Mouse (Mus musculus): Measurements from ENCODE around the gene Tas2r121. TPM values are rescaled to one million over a fixed set of nuclear protein-coding genes. Genes with fewer than 3 reads are reported as not detected.
"Not testable (repeated sequence)": the region's sequence is repeated elsewhere in the genome, so short reads cannot be mapped to it uniquely, and the experiment has no call there.

Gene Tas2r121
- not detected in 2 replicates for polyA plus RNA-seq (2015; fragmentation: Nextera tagmentation; extraction: Ambion mirVana)

DNA sequence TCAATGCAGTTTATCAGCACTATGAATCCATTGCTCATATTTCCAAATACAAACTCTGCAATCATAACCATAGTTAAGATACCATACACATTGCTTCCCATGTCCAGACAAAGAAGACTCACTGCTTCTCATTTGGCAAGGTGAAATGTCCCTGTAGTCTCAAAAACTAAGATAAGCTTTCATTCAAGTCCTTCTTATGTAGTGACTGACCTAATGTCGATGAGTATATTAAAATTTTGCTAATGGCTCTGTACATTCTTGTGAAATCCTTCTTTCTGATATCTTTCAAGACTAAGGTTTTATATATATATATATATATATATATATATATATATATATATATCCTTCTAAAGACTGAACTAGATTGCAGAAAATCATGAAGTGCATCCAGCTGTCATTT is at the start of gene Tas2r121:
Gene Tas2r121 (minus strand): TSS at position 101 of the 400 bp plus-strand sequence.
- Histone ChIP-seq H3K4me3 (no peak within 1 kb of the TSS), H3K36me3 (no peaks in the 10 kb centered on the region), H3K27me3 (no peaks in the 10 kb centered on the region), H3K4me2 (no peak within 1 kb of the TSS), H3K27ac (no peak within 1 kb of the TSS), H3K4me1 (replicated peaks) (no peaks in the 10 kb centered on the region), H3K9ac (no peak within 1 kb of the TSS), H3K9me3 (replicated peaks) (no peaks in the 10 kb centered on the region)
- ATAC-seq (replicated peaks; ENCODE audit: insufficient number of reproducible peaks, insufficient read depth, low FRiP score, low read depth), result no peak
- 73% methylated on average over 1 of the region's 1 CpGs for WGBS

DNA sequence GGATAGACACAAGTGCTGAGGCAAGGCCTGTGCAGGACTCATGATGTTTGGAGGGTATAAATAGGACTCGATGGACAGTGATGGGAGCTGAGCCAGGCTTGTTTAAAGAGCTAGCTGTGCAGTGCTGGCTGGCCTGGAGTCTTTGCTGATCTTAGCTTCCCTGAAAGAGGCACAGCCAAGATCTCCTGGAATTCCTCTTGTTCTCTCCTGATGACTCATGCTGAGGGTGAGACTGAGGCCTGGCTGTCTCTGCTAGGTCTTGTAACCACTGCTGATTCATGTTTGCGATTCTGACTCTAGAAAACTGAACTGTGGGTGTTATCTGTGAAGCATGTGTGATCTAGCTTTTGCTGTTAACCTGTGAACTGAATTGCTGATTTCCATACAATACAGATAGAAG is 49.4 kb upstream of the Tas2r121 start:
- WGBS, result 52% methylated on average over 2 of the region's 2 CpGs
- Histone ChIP-seq H3K27me3 (no peaks in the 10 kb centered on the region), H3K4me2 (no peak overlapping the region), H3K9ac (no peak overlapping the region), H3K4me3 (no peak overlapping the region), H3K36me3 (no peaks in the 10 kb centered on the region), H3K4me1 (replicated peaks) (no peaks in the 10 kb centered on the region), H3K9me3 (replicated peaks) (no peaks in the 10 kb centered on the region), H3K27ac (no peak overlapping the region)
- ATAC-seq (replicated peaks; ENCODE audit: insufficient number of reproducible peaks, insufficient read depth, low FRiP score, low read depth), result 0 out of 2 replicates have a peak, but pooled peaks have one; percentile 18

DNA sequence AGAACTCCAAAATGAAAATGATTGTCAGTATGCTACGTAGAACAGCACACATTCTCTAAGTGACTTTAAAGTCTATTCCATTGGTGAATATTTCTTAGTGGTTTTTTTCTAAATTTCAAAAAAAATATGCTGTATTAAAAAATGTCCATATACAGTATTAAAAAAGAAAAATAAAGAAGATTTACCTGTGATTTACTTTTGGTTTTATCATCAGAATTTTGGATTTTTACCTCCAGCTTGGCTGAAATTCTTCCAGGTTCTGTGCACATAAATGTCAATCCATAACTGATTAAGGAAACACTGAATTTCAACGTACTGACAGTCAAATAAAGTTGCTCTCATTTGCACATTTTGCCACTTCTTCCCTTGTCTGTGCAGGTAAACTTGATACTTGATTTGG is 37.1 kb upstream of the Tas2r121 start, which contains the start of gene Tas2r115:
Gene Tas2r115 (minus strand): TSS at position 101 of the 400 bp plus-strand sequence.
- ATAC-seq (replicated peaks; ENCODE audit: insufficient number of reproducible peaks, insufficient read depth, low FRiP score, low read depth), result no peak
- no peak within 1 kb of the TSS for H3K4me2 ChIP-seq
- no peak within 1 kb of the TSS for H3K4me3 ChIP-seq
- H3K4me1 ChIP-seq (replicated peaks), result no peaks in the 10 kb centered on the region
- WGBS, result 72% methylated on average over 2 of the region's 2 CpGs
- H3K9me3 ChIP-seq (replicated peaks), result no peaks in the 10 kb centered on the region
- H3K27me3 ChIP-seq, result no peaks in the 10 kb centered on the region
- H3K36me3 ChIP-seq, result no peaks in the 10 kb centered on the region
- H3K9ac ChIP-seq, result no peak within 1 kb of the TSS
- no peak within 1 kb of the TSS for H3K27ac ChIP-seq

DNA sequence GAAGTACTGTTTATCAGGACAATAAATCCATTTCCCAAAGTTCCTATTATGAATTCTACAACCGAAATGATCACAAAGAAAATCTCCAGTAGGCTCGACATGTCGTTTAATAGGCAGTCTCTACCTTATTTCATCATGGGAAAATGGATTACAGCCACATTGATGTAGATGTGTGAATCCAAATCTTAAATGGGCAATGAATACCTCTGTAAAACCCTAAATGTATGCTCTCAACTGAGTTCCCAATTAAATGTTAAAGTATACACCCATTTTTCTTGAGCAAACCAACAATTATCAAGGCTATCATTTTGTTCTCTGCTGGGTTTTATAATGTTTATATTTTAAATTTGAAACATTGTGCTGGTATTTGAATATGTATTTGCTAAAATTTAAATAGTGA is 11.0 kb upstream of the Tas2r121 start, which contains the start of gene Tas2r122:
Gene Tas2r122 (minus strand): TSS at position 101 of the 400 bp plus-strand sequence.
- Histone ChIP-seq H3K4me3 (no peak within 1 kb of the TSS), H3K36me3 (no peaks in the 10 kb centered on the region), H3K9me3 (replicated peaks) (no peaks in the 10 kb centered on the region), H3K9ac (no peak within 1 kb of the TSS), H3K27ac (no peak within 1 kb of the TSS), H3K4me2 (no peak within 1 kb of the TSS), H3K27me3 (no peaks in the 10 kb centered on the region), H3K4me1 (replicated peaks) (no peaks in the 10 kb centered on the region)
- no peak for ATAC-seq (replicated peaks; ENCODE audit: insufficient number of reproducible peaks, insufficient read depth, low FRiP score, low read depth)
- WGBS, result 67% methylated on average over 3 of the region's 3 CpGs

DNA sequence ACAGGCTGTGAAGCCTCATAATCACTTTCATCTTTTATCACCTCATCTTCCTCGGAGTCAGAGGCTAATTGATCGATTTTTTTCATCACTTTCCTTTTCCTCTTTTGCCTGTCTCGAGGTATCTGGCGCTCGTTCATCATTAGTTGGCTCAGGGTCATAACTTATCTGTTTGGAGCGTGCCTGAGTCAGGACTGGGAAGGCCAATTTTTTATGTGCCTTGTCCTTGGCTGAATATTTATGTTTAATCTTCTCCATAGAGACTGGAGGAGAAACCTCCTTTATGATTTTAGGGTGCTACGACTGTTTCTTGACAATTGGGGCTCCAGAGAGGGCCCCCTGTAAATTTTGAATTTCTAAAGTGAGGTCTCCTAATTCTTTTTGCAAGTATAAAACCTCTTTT is 9.2 kb downstream of the Tas2r121 start:
- H3K4me2 ChIP-seq; H3K4me1 ChIP-seq (replicated peaks); H3K9me3 ChIP-seq (replicated peaks); H3K9ac ChIP-seq; H3K4me3 ChIP-seq; H3K36me3 ChIP-seq; ATAC-seq (replicated peaks; ENCODE audit: insufficient number of reproducible peaks, insufficient read depth, low FRiP score, low read depth); H3K27me3 ChIP-seq; H3K27ac ChIP-seq: not testable (repeated sequence)
- WGBS, result 63% methylated on average over 7 of the region's 7 CpGs

DNA sequence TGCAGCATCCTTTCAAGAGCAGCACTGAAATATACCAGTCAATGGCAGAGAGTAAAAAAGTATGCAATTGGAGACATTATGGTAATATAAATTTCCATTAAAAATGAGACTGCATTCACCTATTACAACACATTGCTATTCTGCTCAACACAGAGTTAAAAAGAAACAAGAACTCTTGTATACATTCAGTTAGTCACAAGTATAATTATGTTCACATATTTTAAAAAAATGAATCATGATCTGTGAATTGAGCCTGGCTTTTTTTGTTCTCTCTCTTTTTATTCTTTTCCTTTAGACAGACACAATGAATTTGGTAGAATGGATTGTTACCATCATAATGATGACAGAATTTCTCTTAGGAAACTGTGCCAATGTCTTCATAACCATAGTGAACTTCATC is 44.2 kb downstream of the Tas2r121 start, which contains the start of gene Tas2r120:
Gene Tas2r120 (plus strand): TSS at position 301 of the 400 bp plus-strand sequence.
- Histone ChIP-seq H3K4me2 (no peak within 1 kb of the TSS), H3K4me3 (no peak within 1 kb of the TSS), H3K9me3 (replicated peaks) (no peaks in the 10 kb centered on the region), H3K9ac (no peak within 1 kb of the TSS), H3K36me3 (no peaks in the 10 kb centered on the region), H3K27me3 (no peaks in the 10 kb centered on the region), H3K4me1 (replicated peaks) (no peaks in the 10 kb centered on the region), H3K27ac (no peak within 1 kb of the TSS)
- ATAC-seq (replicated peaks; ENCODE audit: insufficient number of reproducible peaks, insufficient read depth, low FRiP score, low read depth), result no peak

DNA sequence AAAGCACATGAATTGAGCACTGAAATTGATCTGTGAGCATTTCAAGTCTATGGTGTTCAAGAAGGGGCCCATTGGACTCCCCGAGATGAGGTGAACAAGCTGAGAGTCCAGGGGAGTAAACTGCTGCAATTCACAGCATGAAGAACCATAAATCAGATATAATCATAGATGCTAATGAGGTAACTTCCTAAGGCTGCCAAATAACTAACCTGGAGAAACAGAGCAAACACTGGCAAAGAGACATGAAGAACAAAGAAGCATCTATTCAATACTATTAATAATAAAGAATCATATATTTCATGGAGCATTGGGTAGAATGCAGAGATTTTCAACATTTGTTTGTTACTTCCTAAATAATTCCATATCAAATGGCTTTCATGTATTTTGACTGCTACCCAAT is 49.4 kb downstream of the Tas2r121 start, which contains the start of gene A630073D07Rik:
Gene A630073D07Rik (minus strand): TSS at position 101 of the 400 bp plus-strand sequence.
- H3K27me3 ChIP-seq, result no peaks in the 10 kb centered on the region
- H3K9ac ChIP-seq, result no peak within 1 kb of the TSS
- no peaks in the 10 kb centered on the region for H3K9me3 ChIP-seq (replicated peaks)
- H3K27ac ChIP-seq, result no peak within 1 kb of the TSS
- ATAC-seq (replicated peaks; ENCODE audit: insufficient number of reproducible peaks, insufficient read depth, low FRiP score, low read depth), result no peak
- H3K36me3 ChIP-seq, result no peaks in the 10 kb centered on the region
- H3K4me1 ChIP-seq (replicated peaks), result no peaks in the 10 kb centered on the region
- WGBS, result 54% methylated on average over 1 of the region's 1 CpGs
- H3K4me3 ChIP-seq, result no peak within 1 kb of the TSS
- H3K4me2 ChIP-seq, result no peak within 1 kb of the TSS

Other genes starting within 250 kb of the Tas2r121 start
- not detected in 2 replicates for gene Prh1, start 131.2 kb downstream of the Tas2r121 start, polyA plus RNA-seq (2015; fragmentation: Nextera tagmentation; extraction: Ambion mirVana)
- not detected in 2 replicates for gene Prp2, start 105.1 kb downstream of the Tas2r121 start, polyA plus RNA-seq (2015; fragmentation: Nextera tagmentation; extraction: Ambion mirVana)
- gene A630073D07Rik, start 49.5 kb downstream of the Tas2r121 start, polyA plus RNA-seq (2015; fragmentation: Nextera tagmentation; extraction: Ambion mirVana), result not detected in 2 replicates
- not detected in 2 replicates for gene Tas2r120, start 44.1 kb downstream of the Tas2r121 start, polyA plus RNA-seq (2015; fragmentation: Nextera tagmentation; extraction: Ambion mirVana)
- gene Tas2r122, start 10.9 kb upstream of the Tas2r121 start, polyA plus RNA-seq (2015; fragmentation: Nextera tagmentation; extraction: Ambion mirVana), result not detected in 2 replicates
- gene Tas2r115, start 37.0 kb upstream of the Tas2r121 start, polyA plus RNA-seq (2015; fragmentation: Nextera tagmentation; extraction: Ambion mirVana), result not detected in 2 replicates
- gene Tas2r124, start 53.7 kb upstream of the Tas2r121 start, polyA plus RNA-seq (2015; fragmentation: Nextera tagmentation; extraction: Ambion mirVana), result not detected in 2 replicates
- gene Tas2r102, start 61.1 kb upstream of the Tas2r121 start, polyA plus RNA-seq (2015; fragmentation: Nextera tagmentation; extraction: Ambion mirVana), result not detected in 2 replicates
- gene Tas2r136, start 77.2 kb upstream of the Tas2r121 start, polyA plus RNA-seq (2015; fragmentation: Nextera tagmentation; extraction: Ambion mirVana), result not detected in 2 replicates
- gene Tas2r117, start 101.8 kb upstream of the Tas2r121 start, polyA plus RNA-seq (2015; fragmentation: Nextera tagmentation; extraction: Ambion mirVana), result not detected in 2 replicates
- not detected in 2 replicates for gene Tas2r123, start 146.1 kb upstream of the Tas2r121 start, polyA plus RNA-seq (2015; fragmentation: Nextera tagmentation; extraction: Ambion mirVana)
- not detected in 2 replicates for gene Tas2r116, start 154.4 kb upstream of the Tas2r121 start, polyA plus RNA-seq (2015; fragmentation: Nextera tagmentation; extraction: Ambion mirVana)
- gene Tas2r110, start 167.0 kb upstream of the Tas2r121 start, polyA plus RNA-seq (2015; fragmentation: Nextera tagmentation; extraction: Ambion mirVana), result not detected in 2 replicates
- not detected in 2 replicates for gene Tas2r113, start 192.0 kb upstream of the Tas2r121 start, polyA plus RNA-seq (2015; fragmentation: Nextera tagmentation; extraction: Ambion mirVana)
- gene Tas2r125, start 208.6 kb upstream of the Tas2r121 start, polyA plus RNA-seq (2015; fragmentation: Nextera tagmentation; extraction: Ambion mirVana), result not detected in 2 replicates

Data from heart, embryonic 15.5 days (tissue).